Mouse (Mus musculus) layer of hippocampus, adult 2 months (tissue): Measurements from ENCODE around the gene Casd1. TPM values are rescaled to one million over a fixed set of nuclear protein-coding genes. Genes with fewer than 3 reads are reported as not detected.
"Not testable (repeated sequence)": the region's sequence is repeated elsewhere in the genome, so short reads cannot be mapped to it uniquely, and the experiment has no call there.

Experiments
- DNase-seq, 2 experiments: peaks; one replicate each; pipeline ENCODE4 v3.0.0; 2022; ENCODE audit warnings: low spot score in 2 of 2
- H3K27ac ChIP-seq: fragments of 200-600 bp; 2 replicates; pipeline ENCODE4 v1.8.1; 2022
- H3K4me3 ChIP-seq: fragments of 200-600 bp; 2 replicates; pipeline ENCODE4 v1.8.1; 2022; ENCODE audit warnings: mild to moderate bottlenecking
- CTCF ChIP-seq: fragments of 200-600 bp; conservative IDR thresholded peaks from 2 replicates; pipeline ENCODE4 v1.8.1; 2022; ENCODE audit warnings: antibody characterized with exemption, mild to moderate bottlenecking, moderate library complexity
- total RNA-seq, 2 experiments: library from RNA; stranded (reverse); gene quantifications; 2 replicates each; pipeline ENCODE4 v1.2.3; 2021

Gene Casd1
- total RNA-seq, 2 experiments from 2014 or later = 48.8 to 49.5 TPM

DNA sequence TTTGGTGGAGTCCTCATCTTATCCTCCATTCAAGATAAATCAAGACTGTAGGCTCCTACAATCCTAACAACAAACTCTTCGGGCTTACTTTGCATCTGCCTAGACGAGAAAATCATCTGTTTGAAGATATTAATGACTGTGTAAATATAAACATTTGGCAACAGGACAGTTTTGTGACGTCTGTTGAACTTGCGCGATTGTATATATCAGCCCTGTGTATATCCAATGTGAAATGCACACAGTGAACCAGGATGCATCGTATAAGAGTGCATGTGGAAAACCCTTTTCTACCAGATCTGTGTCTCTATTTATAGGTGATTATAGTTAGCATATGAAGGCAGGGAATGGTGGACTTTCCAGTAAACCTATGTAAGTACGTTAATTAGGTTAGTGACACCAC, 41.4 kb downstream of the Casd1 start:
- Histone ChIP-seq H3K27ac (no peak overlapping the region), H3K4me3 (no peak overlapping the region)
- DNase-seq = no peak
- no peak for TF ChIP-seq CTCF

DNA sequence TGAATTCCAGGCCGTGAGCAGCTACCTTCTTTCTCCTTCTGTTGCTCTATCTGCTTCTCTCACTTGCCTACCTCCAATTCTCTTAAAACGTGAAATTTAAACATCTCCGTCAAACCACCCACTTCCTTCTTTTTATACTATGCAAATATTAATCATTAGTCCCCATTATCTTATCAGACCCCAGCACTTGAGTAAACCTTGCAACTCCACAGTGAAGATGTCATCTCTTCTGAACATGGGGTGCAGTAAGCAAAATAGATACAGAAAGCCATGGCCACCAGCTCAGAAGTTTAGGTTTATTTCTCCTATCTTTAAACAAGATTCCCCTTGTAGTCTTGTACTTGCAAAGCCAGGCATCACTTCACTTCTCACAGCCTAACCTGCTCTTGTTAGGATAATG, 46.7 kb downstream of the Casd1 start:
- Histone ChIP-seq H3K4me3 (no peak overlapping the region), H3K27ac (no peak overlapping the region)
- no peak for TF ChIP-seq CTCF
- DNase-seq = no peak

DNA sequence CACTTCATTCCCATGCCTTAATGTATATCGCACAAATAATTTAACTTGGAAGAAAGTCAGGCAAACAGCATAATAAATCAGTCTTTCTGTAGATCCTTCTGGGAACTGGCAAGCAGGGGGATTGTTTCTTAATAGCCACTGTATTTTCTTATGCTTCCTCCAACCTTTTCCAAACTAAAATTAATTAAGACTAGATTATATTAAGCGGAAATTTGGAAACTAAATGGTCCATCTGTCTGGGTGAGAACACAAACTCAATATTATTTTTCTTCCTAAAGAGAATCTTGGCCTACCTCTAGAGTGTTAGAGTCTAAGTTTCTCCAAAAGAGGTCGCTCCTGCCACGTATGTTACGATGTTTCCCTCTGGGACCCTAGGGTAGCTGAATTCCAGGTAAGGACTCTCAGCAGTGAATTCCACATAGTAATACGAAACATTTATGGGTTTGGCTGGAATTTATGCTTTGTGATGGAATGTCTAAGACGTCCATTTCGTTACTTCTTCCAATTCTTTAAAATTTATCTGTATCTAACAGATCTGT, 52.0 kb downstream of the Casd1 start:
- Histone ChIP-seq H3K27ac (no peak overlapping the region), H3K4me3 (no peak overlapping the region)
- no peak for DNase-seq
- TF ChIP-seq CTCF = peak; percentile 62

- not testable (repeated sequence) for DNase-seq, H3K4me3 ChIP-seq, H3K27ac ChIP-seq
Measured at GRCm38 (mm10) chr6:4653741-4654140, 53.1 kb downstream of the Casd1 start.

GRCm38 (mm10) chr6:4655466-4655865, 54.8 kb downstream of the Casd1 start:
- no peak for TF ChIP-seq CTCF
- no peak overlapping the region for H3K27ac ChIP-seq
- DNase-seq = no peak
- no peak overlapping the region for H3K4me3 ChIP-seq

- TF ChIP-seq CTCF = no peak
- Histone ChIP-seq H3K4me3 (no peak overlapping the region), H3K27ac (no peak overlapping the region)
- no peak for DNase-seq
Measured at GRCm38 (mm10) chr6:4655924-4656323, 55.3 kb downstream of the Casd1 start.

DNA sequence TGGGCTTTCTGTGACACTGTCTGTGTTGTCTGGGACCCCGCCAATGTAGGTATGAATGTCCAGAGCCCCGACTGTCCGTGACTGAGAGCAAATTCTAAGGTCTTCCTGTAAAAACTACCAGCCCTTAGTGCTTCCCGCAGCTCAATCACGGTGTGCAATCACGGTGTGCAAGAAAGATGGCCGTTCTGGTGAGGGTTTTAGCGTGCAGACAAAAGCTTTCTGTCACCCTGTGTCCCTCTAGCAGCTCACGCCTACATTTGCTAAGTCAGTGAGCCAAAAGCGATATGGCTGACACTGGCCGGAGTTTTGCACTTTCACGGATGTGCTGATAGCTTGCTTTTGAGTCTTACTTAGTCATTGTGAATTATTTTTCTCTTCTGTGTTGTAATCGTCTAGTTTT, 58.2 kb downstream of the Casd1 start:
- no peak for TF ChIP-seq CTCF
- no peak for DNase-seq
- H3K27ac ChIP-seq = no peak overlapping the region
- no peak overlapping the region for H3K4me3 ChIP-seq

DNA sequence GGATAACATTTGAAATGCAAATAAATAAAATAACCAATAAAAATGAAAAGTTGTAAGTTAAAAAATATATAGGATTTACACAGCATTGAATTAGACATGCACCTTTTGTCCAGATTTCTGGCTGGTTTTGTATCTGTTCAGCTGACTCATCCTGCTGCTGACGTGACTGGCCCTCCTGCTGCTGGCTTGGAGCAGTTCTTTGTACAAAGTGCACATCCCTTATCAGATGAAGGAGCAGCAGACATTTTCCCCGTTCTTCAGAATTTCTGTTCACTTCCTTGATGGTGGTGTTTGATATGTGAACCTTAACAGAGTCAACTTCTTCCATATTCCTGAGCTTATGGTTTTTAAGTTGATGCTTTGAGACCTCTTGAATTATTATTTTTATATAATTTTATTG, 62.9 kb downstream of the Casd1 start:
- DNase-seq = no peak
- Histone ChIP-seq H3K27ac (no peak overlapping the region), H3K4me3 (no peak overlapping the region)
- TF ChIP-seq CTCF = no peak

DNA sequence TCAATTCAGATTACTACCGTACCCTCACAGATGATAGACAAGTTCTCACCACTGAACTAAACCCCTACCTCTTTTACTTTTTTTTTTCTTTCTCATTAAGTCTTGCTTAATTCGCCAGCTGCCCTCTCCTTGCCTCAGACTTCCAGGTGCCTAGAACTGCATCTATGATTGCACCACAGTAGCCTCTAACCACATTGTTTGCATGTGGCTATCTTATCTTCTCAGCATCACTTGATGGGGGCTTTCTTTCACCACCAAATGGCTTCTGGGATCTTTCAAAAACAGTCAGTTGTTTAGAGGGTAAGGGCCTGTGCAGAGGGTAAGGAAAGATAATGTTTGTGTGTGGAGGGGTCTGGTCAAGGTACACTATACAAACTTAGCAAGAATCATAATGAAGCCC, 63.7 kb downstream of the Casd1 start:
- no peak for TF ChIP-seq CTCF
- Histone ChIP-seq H3K27ac (no peak overlapping the region), H3K4me3 (no peak overlapping the region)
- DNase-seq = no peak

DNA sequence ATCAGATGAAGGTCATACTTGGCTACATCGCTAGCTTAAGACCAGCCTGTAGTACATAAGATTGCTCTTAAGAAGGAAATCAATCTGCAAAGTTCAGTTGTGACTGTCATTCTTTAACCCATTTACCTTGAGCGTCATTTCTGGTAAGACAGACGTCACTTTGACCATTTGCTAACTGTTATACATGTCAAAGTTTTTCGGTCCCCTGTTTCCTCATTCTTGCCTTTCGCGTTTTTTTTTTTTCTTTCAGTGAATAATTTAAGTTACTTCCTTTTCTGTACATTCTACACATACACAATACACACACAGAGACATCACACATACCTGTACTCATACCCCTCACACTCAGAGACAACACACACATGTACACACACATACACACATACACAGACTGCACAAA, 64.5 kb downstream of the Casd1 start:
- H3K4me3 ChIP-seq = no peak overlapping the region
- no peak for TF ChIP-seq CTCF
- DNase-seq = no peak
- no peak overlapping the region for H3K27ac ChIP-seq

DNA sequence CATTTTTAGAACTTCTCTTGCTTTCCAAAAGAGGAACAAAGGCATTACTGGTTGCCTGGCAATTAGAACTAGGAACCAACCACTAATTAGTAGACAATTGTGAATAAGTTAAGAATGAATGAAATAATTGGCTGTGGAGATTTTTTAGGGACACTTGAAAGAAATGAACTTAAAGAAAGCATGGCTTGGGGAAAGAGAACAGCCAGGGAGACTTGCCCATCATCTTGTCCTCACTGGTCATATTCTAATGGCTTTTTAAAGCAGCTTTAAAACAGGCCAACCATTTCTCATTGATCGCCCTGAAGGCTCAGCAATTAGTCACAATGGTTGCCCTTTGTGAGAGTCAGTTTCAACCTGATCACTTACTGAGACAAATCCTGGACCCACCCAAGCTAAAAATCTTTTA, 76.7 kb downstream of the Casd1 start:
- TF ChIP-seq CTCF = no peak

GRCm38 (mm10) chr6:4679981-4680380, 79.3 kb downstream of the Casd1 start:
- no peak for TF ChIP-seq CTCF
- no peak for DNase-seq
- H3K27ac ChIP-seq = no peak overlapping the region

More for the DNA sequence above, 76.7 kb downstream of the Casd1 start:
- no peak for DNase-seq
- no peak overlapping the region for H3K27ac ChIP-seq
- H3K4me3 ChIP-seq = no peak overlapping the region

GRCm38 (mm10) chr6:4680576-4680975, 79.9 kb downstream of the Casd1 start:
- no peak for TF ChIP-seq CTCF
- no peak overlapping the region for H3K27ac ChIP-seq
- H3K4me3 ChIP-seq = no peak overlapping the region
- DNase-seq = no peak

More at GRCm38 (mm10) chr6:4679981-4680380, 79.3 kb downstream of the Casd1 start:
- H3K4me3 ChIP-seq = no peak overlapping the region

GRCm38 (mm10) chr6:4684706-4685340, 84.2 kb downstream of the Casd1 start:
- no peak for TF ChIP-seq CTCF
- H3K27ac ChIP-seq = no peak overlapping the region
- H3K4me3 ChIP-seq = no peak overlapping the region
- no peak for DNase-seq

- DNase-seq = no peak
- no peak for TF ChIP-seq CTCF
- H3K4me3 ChIP-seq = no peak overlapping the region
- no peak overlapping the region for H3K27ac ChIP-seq
Measured at GRCm38 (mm10) chr6:4690438-4690837, 89.8 kb downstream of the Casd1 start.

Other genes starting within 250 kb of the Casd1 start
- gene Col1a2, start 96.0 kb upstream of the Casd1 start, total RNA-seq = 10 to 100 TPM; 11.0 to 18.3 TPM
- gene Sgce, start 146.4 kb downstream of the Casd1 start, total RNA-seq = 10 to 100 TPM; 32.2 to 34.3 TPM
- gene Peg10, start 146.5 kb downstream of the Casd1 start, total RNA-seq = 1 to 10 TPM; 7.0 to 7.8 TPM